Mouse (Mus musculus) liver, embryonic 11.5 days (tissue): ENCODE measurements around the gene Tas1r3. TPM values are rescaled to one million over a fixed set of nuclear protein-coding genes. Genes with fewer than 3 reads are reported as not detected.

Experiments
- ATAC-seq: fragments of 200-750 bp; cut with Nextera tagmentation; replicated peaks from 2 replicates; pipeline ENCODE4 v1.8.0; 2017; ENCODE audit warnings: moderate number of reproducible peaks, mild to moderate bottlenecking, moderate TSS enrichment, moderate library complexity; ENCODE audit not compliant: low FRiP score
- DNase-seq: peaks from one replicate; pipeline ENCODE4 v3.0.0-alpha.2; 2017; ENCODE audit warnings: low spot score
- H3K27ac ChIP-seq: fragments of 300-500 bp; sonication (generic); 2 replicates; pipeline ENCODE4 v1.5.1; 2014; ENCODE audit warnings: mild to moderate bottlenecking, low read depth, low read length, control low read depth
- H3K27me3 ChIP-seq: fragments of 300-500 bp; sonication (generic); replicated peaks from 2 replicates; pipeline ENCODE4 v1.6.1; 2014; ENCODE audit warnings: low read length, mixed read lengths; ENCODE audit not compliant: control insufficient read depth, insufficient read depth
- H3K36me3 ChIP-seq: fragments of 300-500 bp; sonication (generic); 2 replicates; pipeline ENCODE4 v1.6.1; 2014; ENCODE audit warnings: mild to moderate bottlenecking, low read length, moderate library complexity, mixed read lengths; ENCODE audit not compliant: control insufficient read depth, insufficient read depth
- H3K4me1 ChIP-seq: fragments of 300-500 bp; sonication (generic); replicated peaks from 2 replicates; pipeline ENCODE4 v1.6.1; 2014; ENCODE audit warnings: low read length, mixed read lengths; ENCODE audit not compliant: control insufficient read depth, insufficient read depth
- H3K4me2 ChIP-seq: fragments of 300-500 bp; sonication (generic); 2 replicates; pipeline ENCODE4 v1.6.1; 2014; ENCODE audit warnings: mild to moderate bottlenecking, control low read depth, moderate library complexity
- H3K4me3 ChIP-seq: fragments of 300-500 bp; sonication (generic); 2 replicates; pipeline ENCODE4 v1.5.1; 2014; ENCODE audit warnings: low read depth, low read length, control low read depth
- H3K9ac ChIP-seq: fragments of 300-500 bp; sonication (generic); 2 replicates; pipeline ENCODE4 v1.6.1; 2014; ENCODE audit warnings: low read depth, low read length, control low read depth
- H3K9me3 ChIP-seq: fragments of 300-500 bp; sonication (generic); 2 replicates; pipeline ENCODE4 v1.6.1; 2016; ENCODE audit warnings: low read length, inconsistent platforms, mixed read lengths; ENCODE audit not compliant: control insufficient read depth
- WGBS: fragments of 180-500 bp; shearing (Covaris S2); extraction: QIAGEN DNeasy Blood & Tissue Kit; methylation state at CpG from one replicate; pipeline ENCODE4 v1.1.7; 2014; 5-methylcytosine and 5-hydroxymethylcytosine counted together
- polyA plus RNA-seq: library from polyadenylated mRNA; unstranded; fragments of >200 nt; fragmentation: Nextera tagmentation; extraction: Ambion mirVana; gene quantifications from 2 replicates; pipeline ENCODE4 v1.2.1, GENCODE M21; 2014

Gene Tas1r3
- 0.22 and 0.26 TPM in 2 replicates for polyA plus RNA-seq

DNA sequence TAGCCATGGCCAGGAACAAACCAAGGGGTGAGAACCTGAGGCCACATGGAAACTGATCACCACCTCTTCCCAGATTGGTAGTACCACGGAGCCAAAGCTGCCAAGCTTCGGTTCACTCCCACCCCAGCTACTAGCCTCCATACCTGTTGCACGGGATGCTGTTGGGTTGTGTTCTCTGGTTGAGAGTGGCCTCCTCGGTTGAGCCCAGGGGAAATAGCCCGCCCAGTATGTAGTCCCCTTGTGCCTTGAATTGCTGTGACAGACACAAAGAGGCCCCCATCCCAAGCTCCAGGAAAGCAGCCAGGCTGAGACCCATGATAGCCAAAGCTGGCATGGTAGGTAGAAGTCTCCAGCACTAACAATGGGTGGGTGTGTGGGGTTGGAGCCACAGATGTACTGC, at the start of gene Tas1r3:
Tas1r3 (minus strand) TSS at position 362 of the 400 bp plus-strand sequence.
- Histone ChIP-seq H3K27ac (no peak within 1 kb of the TSS), H3K4me2 (no peak within 1 kb of the TSS), H3K4me1 (peaks cover 1% of the 10 kb centered on the region; the same call in 1 of the 2 replicates), H3K27me3 (no peaks in the 10 kb centered on the region), H3K9ac (no peak within 1 kb of the TSS), H3K9me3 (no peaks in the 10 kb centered on the region), H3K36me3 (peaks cover 19% of the 10 kb centered on the region; the same call in 1 of the 2 replicates), H3K4me3 (no peak within 1 kb of the TSS)
- WGBS, result 79% methylated on average over 5 of the region's 5 CpGs
- DNase-seq (no peak), ATAC-seq (no peak)

GRCm38 (mm10) chr4:155908751-155909150, 45.6 kb upstream of the Tas1r3 start:
- ATAC-seq (no peak), DNase-seq (no peak)
- no peaks in the 10 kb centered on the region for H3K27me3 ChIP-seq
- H3K9me3 ChIP-seq, result no peaks in the 10 kb centered on the region
- no peak overlapping the region for H3K4me2 ChIP-seq
- peaks cover 4% of the 10 kb centered on the region; the same call in 1 of the 2 replicates for H3K36me3 ChIP-seq
- H3K27ac ChIP-seq, result no peak overlapping the region
- no peak overlapping the region for H3K9ac ChIP-seq
- no peaks in the 10 kb centered on the region for H3K4me1 ChIP-seq
- H3K4me3 ChIP-seq, result no peak overlapping the region
- WGBS, result 91% methylated on average over 4 of the region's 4 CpGs

- H3K36me3 ChIP-seq, result peaks cover 9% of the 10 kb centered on the region; the same call in 1 of the 2 replicates
- no peak overlapping the region for H3K27ac ChIP-seq
- DNase-seq (no peak), ATAC-seq (no peak)
- no peak overlapping the region for H3K4me3 ChIP-seq
- WGBS, result 75% methylated on average over 7 of the region's 7 CpGs
- H3K27me3 ChIP-seq, result no peaks in the 10 kb centered on the region
- no peak overlapping the region for H3K9ac ChIP-seq
- no peaks in the 10 kb centered on the region for H3K4me1 ChIP-seq
- H3K4me2 ChIP-seq, result no peak overlapping the region
- no peaks in the 10 kb centered on the region for H3K9me3 ChIP-seq
These were observed 45.1 kb upstream of the Tas1r3 start for GRCm38 (mm10) chr4:155908281-155908680.

- Histone ChIP-seq H3K36me3 (peaks cover 18% of the 10 kb centered on the region), H3K27me3 (no peaks in the 10 kb centered on the region), H3K4me3 (no peak overlapping the region), H3K27ac (no peak overlapping the region), H3K4me1 (no peaks in the 10 kb centered on the region), H3K4me2 (no peak overlapping the region), H3K9ac (no peak overlapping the region), H3K9me3 (no peaks in the 10 kb centered on the region)
- 79% methylated on average over 11 of the region's 11 CpGs for WGBS
- DNase-seq (no peak), ATAC-seq (no peak)
These were observed 43.8 kb upstream of the Tas1r3 start for GRCm38 (mm10) chr4:155907003-155907402.

DNA sequence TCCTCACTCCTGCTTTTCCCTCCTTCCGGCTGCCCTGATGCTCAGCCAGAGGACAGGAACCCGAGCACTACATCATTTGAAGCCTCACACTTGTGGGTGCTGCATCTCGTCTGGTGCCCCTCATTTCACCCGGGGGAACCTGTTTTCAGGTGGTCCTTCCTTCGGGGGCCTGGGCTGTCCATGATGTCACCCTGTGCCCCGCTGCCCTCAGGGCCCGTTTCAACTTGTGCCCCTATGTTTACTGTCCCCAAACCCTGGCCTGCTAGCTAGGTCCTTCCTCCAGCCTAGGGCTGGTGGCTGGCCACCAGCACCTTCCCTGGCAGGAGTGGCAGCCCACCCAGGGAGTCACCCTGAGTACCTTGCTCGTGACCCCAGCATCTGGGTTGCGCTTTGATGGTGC, 43.0 kb upstream of the Tas1r3 start:
- Histone ChIP-seq H3K9ac (no peak overlapping the region), H3K4me2 (no peak overlapping the region), H3K36me3 (peaks cover 20% of the 10 kb centered on the region), H3K4me3 (no peak overlapping the region), H3K27ac (no peak overlapping the region), H3K27me3 (no peaks in the 10 kb centered on the region), H3K9me3 (no peaks in the 10 kb centered on the region), H3K4me1 (no peaks in the 10 kb centered on the region)
- no peak for DNase-seq
- WGBS, result 85% methylated on average over 9 of the region's 9 CpGs
- ATAC-seq, result no peak

DNA sequence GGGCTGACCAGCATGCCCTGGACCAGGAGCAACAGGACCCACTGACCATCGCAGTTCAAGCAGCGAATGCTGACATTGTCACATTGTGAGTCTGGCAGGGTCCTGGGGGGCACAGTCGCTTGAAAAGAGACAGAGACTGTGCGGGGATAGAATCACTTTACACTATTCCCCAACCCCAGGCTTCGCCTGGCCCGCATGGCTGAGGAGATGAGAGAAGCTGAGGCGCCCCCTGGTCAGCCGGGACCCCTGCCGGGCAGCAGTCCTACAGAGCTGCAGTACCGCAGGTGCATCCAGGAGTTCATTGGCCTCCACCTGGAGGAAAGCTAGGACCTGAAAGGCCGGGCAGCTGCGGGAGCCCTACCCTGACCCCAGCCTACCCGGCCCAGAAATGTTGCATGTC, 42.5 kb upstream of the Tas1r3 start:
- 87% methylated on average over 13 of the region's 13 CpGs for WGBS
- no peak for ATAC-seq

GRCm38 (mm10) chr4:155904318-155905102, 41.3 kb upstream of the Tas1r3 start:
- H3K4me1 ChIP-seq, result no peaks in the 10 kb centered on the region
- DNase-seq (no peak), ATAC-seq (no peak)
- H3K9ac ChIP-seq, result no peak overlapping the region
- no peak overlapping the region for H3K4me2 ChIP-seq
- H3K4me3 ChIP-seq, result no peak overlapping the region
- no peaks in the 10 kb centered on the region for H3K9me3 ChIP-seq
- no peaks in the 10 kb centered on the region for H3K27me3 ChIP-seq
- no peak overlapping the region for H3K27ac ChIP-seq
- H3K36me3 ChIP-seq, result peaks cover 31% of the 10 kb centered on the region
- WGBS, result 84% methylated on average over 13 of the region's 13 CpGs

More for the DNA sequence above, 42.5 kb upstream of the Tas1r3 start:
- H3K4me2 ChIP-seq, result no peak overlapping the region
- H3K27me3 ChIP-seq, result no peaks in the 10 kb centered on the region
- no peak overlapping the region for H3K27ac ChIP-seq
- no peaks in the 10 kb centered on the region for H3K4me1 ChIP-seq
- no peak overlapping the region for H3K9ac ChIP-seq
- H3K9me3 ChIP-seq, result no peaks in the 10 kb centered on the region
- H3K36me3 ChIP-seq, result peaks cover 23% of the 10 kb centered on the region
- no peak overlapping the region for H3K4me3 ChIP-seq
- DNase-seq, result no peak

DNA sequence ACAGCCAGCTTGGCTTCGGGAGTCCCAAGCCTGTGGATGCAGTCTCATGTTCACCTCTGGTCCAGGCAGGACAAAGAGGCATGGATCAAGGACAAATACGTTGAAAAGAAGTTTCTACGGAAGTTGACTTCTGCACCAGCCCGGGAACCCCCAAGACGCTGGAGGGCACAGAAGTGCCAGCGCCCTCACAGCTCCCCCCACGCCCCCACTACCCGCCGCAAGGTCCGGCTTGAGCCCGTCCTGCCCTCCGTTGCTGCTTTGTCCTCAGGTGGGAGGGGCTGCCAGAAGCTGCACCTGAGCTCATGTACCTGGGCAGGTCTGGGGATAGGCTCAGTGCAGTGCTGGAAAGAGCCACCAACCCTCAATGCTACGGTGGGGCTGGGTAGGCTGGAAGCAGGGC, 40.1 kb upstream of the Tas1r3 start:
- Histone ChIP-seq H3K4me1 (no peaks in the 10 kb centered on the region), H3K27me3 (no peaks in the 10 kb centered on the region), H3K4me3 (no peak overlapping the region), H3K36me3 (peaks cover 37% of the 10 kb centered on the region), H3K27ac (no peak overlapping the region), H3K4me2 (no peak overlapping the region), H3K9ac (no peak overlapping the region), H3K9me3 (no peaks in the 10 kb centered on the region)
- ATAC-seq (no peak), DNase-seq (no peak)
- 95% methylated on average over 13 of the region's 13 CpGs for WGBS

- no peak for DNase-seq
- Histone ChIP-seq H3K27me3 (no peaks in the 10 kb centered on the region), H3K4me3 (no peak overlapping the region), H3K27ac (no peak overlapping the region), H3K4me2 (no peak overlapping the region), H3K4me1 (no peaks in the 10 kb centered on the region), H3K9me3 (no peaks in the 10 kb centered on the region), H3K36me3 (peaks cover 46% of the 10 kb centered on the region), H3K9ac (no peak overlapping the region)
- WGBS, result 84% methylated on average over 3 of the region's 3 CpGs
- ATAC-seq, result no peak
These were observed 38.0 kb upstream of the Tas1r3 start for GRCm38 (mm10) chr4:155901205-155901604.
